Mouse (Mus musculus) adipocyte (in vitro differentiated cells): ENCODE measurements around the gene Gm9970.
A peak's percentile ranks its signal among the peaks of the same experiment; 100 is the strongest.

Source experiments
- DNase-seq: peaks from one replicate; pipeline ENCODE4 v3.0.0-alpha.2; 2016; ENCODE audit warnings: low spot score

Gene Gm9970

GRCm38 (mm10) chr5:31195671-31196070, 45.4 kb downstream of the Gm9970 start:
- DNase-seq: no peak

GRCm38 (mm10) chr5:31194486-31195485, 46.2 kb downstream of the Gm9970 start:
- DNase-seq: no peak

GRCm38 (mm10) chr5:31193631-31194281, 47.3 kb downstream of the Gm9970 start:
- DNase-seq: peak; percentile 69

- peak; percentile 97 for DNase-seq
Observed at GRCm38 (mm10) chr5:31192939-31193630, 47.9 kb downstream of the Gm9970 start, which contains the start of the genes Snx17 and Eif2b4. Gene Snx17, plus strand, starts transcription at chr5:31193227. Gene Eif2b4, minus strand, starts transcription at chr5:31193430.

- DNase-seq: no peak
Observed at GRCm38 (mm10) chr5:31192045-31192938, 48.7 kb downstream of the Gm9970 start.
